Mouse (Mus musculus): ENCODE measurements around the gene Tbx1. TPM values are rescaled to one million over a fixed set of nuclear protein-coding genes. Genes with fewer than 3 reads are reported as not detected.

Tbx1 gene
- polyA plus RNA-seq, 1 experiment from 2014 or later, result 24.3 TPM

DNA sequence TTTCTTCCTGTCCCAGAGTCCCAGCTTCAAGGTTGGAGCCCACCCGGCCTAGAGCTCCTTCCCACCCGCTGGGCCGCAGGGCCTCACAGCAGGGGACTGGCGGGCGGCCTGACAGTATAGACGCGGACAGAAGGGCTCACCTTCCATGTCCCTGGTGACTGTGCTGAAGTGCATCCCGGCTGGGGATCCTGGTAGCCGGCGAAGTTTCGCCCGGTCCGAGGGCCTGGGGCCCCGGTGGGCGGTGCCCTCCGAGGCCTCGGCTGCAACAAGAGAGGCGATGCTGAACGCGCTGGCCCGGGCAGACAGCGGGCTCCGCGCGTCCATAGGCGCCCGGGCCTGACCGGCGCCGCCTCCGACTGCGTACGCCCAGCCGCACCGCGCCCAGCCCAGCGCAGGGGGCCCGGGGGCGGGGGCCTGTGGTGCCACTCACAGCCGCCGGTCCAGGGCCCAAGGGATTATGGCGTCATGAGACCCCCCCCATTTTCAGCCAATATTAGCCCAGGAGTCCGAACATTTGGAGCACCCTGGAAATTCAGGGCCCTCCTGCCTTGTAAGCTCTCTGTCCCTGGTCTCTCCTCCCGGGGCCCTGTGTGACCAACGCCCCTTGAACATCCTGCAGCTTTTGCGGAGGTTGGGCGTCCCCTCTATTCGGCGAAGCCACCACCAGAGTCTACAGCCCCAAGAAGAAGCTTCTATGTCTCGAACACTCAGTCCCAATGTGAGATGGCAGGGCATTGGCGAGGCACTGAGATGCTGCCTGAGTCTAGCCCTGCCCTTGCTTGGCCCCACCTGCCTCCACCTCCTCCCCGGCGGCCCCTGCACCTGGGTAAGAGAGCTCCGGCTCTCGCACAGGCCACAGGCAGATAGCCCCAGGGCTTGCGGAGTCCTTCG is 2.4 kb downstream of the Tbx1 start:
- Histone ChIP-seq H3K27me3 (peaks cover 94% of the 10 kb centered on the region), H3K4me1 (peaks cover 46% of the 10 kb centered on the region), H3K9ac (no peak overlapping the region), H3K9me3 (replicated peaks) (no peaks in the 10 kb centered on the region), H3K36me3 (no peaks in the 10 kb centered on the region), H3K4me2 (replicated peaks) (peak overlapping the region; percentile 75), H3K27ac (replicated peaks) (peak overlapping the region; percentile 58), H3K4me3 (replicated peaks) (peak overlapping the region; percentile 48)
- WGBS, result 4% methylated on average over 57 of the region's 57 CpGs
- peak; percentile 53 for ATAC-seq (ENCODE audit: insufficient number of reproducible peaks, low FRiP score, low TSS enrichment, low read depth)

DNA sequence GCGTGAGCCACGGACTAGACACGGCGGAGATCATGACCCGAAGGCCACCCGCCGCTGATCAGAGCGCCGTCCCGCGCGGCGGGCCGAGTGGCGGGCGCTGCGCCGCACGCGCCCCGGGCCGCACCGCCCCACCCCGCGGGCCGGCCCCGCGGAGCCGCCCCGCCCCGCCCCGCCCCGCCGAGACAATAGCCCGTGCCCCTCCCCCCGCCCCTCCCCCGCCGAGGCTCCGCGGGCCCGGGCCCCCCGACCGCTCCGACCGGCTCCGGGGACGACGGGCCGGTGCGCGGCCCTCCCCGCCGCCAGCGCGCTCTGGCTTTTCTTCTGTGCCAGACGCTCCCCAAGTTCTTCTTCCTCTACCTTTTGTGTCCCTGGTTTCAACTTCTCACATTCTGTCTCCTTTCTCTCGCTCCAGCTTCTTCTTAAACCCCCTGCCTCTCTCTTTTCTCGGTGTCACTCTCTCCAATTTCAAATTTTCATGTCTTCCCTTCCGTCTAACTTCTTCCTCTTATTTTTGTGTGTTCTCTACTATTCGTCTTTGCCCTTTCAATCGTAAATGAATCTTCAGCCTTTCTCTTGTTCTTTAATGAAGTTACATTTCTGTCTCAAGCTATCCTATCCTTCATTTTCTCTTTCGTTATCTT is 3.4 kb downstream of the Tbx1 start:
- peak overlapping the region; percentile 71 for H3K27ac ChIP-seq (replicated peaks)
- no peak for ATAC-seq (ENCODE audit: insufficient number of reproducible peaks, low FRiP score, low TSS enrichment, low read depth)
- WGBS, result 2% methylated on average over 31 of the region's 62 CpGs

DNA sequence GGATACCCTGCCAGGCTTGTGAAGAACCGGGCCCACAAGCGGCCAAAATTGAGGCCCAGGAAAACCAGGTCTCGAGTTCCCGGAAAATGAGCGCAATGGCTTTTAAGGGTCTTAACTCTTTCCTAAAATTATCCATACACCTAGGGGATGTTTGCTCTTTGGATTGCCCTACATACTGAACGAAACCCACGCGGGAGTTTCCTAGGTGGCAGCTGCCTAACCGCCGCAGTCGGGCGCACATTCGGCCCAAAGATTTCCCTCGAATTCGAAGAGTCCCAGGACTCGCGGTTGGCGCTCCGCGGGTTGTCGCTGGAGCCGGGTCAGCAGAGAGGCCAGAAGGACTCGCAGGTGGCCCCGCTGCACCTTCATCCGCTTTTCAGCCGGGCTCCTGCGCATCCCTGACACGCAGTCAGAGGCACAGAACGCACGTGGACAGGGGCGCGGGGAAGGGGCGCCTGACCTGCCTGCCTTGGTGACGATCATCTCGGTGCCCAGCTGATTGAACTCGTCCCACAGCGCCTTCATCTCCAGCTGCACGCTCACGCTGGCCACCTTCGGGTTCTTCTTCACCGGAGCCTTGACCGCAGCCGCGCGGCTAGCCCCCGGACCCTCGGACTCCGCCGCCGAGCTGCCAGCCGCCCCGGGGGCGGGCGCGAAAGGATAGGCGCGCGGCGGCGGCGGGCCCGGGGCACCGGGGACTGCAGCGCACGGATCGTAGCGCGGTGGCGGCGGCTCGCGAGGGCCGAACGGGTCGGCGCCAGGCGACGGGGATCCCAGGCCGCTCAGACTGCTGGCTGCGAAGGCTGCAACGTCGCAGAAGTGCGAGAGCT is 4.2 kb downstream of the Tbx1 start:
- Histone ChIP-seq H3K27me3 (peaks cover 97% of the 10 kb centered on the region), H3K9me3 (replicated peaks) (no peaks in the 10 kb centered on the region), H3K36me3 (no peaks in the 10 kb centered on the region), H3K4me1 (peaks cover 55% of the 10 kb centered on the region), H3K27ac (replicated peaks) (peak overlapping the region; percentile 71), H3K4me2 (replicated peaks) (peak overlapping the region; percentile 75), H3K4me3 (replicated peaks) (peak overlapping the region; percentile 48), H3K9ac (peak overlapping the region; percentile 27)
- no peak for ATAC-seq (ENCODE audit: insufficient number of reproducible peaks, low FRiP score, low TSS enrichment, low read depth)
- WGBS, result 4% methylated on average over 82 of the region's 83 CpGs

More for the DNA sequence above, 3.4 kb downstream of the Tbx1 start:
- Histone ChIP-seq H3K27me3 (peaks cover 97% of the 10 kb centered on the region), H3K4me3 (replicated peaks) (peak overlapping the region; percentile 48), H3K36me3 (no peaks in the 10 kb centered on the region), H3K9me3 (replicated peaks) (no peaks in the 10 kb centered on the region), H3K4me2 (replicated peaks) (peak overlapping the region; percentile 75), H3K9ac (peak overlapping the region; percentile 27), H3K4me1 (peaks cover 55% of the 10 kb centered on the region)

DNA sequence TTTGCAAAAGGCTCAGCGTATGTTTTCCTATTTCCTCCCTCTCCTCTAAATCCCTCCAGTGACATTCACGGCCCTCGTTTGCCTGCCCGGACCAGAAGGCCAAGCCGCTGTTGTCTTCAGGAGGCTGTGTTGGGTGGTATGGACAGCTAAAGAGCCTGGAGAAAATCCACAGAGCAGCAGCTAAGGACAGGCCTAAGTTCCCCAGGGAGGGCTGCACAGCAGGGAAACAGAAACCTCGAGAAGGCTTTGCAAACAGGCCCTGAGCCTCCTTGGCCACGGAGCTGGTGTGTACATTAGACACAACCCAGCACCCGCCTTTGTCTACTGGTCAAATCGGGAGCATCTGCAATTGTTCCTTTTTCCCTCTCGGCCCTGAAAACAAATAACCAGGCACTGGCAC is 4.8 kb downstream of the Tbx1 start:
- H3K4me3 ChIP-seq (replicated peaks), result peak overlapping the region; percentile 48
- peak overlapping the region; percentile 9; the same call in 1 of the 2 replicates for H3K9ac ChIP-seq
- no peaks in the 10 kb centered on the region for H3K36me3 ChIP-seq
- no peaks in the 10 kb centered on the region for H3K9me3 ChIP-seq (replicated peaks)
- H3K4me1 ChIP-seq, result peaks cover 53% of the 10 kb centered on the region
- H3K27ac ChIP-seq (replicated peaks), result no peak overlapping the region
- 23% methylated on average over 10 of the region's 10 CpGs for WGBS
- peak overlapping the region; percentile 75 for H3K4me2 ChIP-seq (replicated peaks)
- peaks cover 97% of the 10 kb centered on the region for H3K27me3 ChIP-seq
- ATAC-seq (ENCODE audit: insufficient number of reproducible peaks, low FRiP score, low TSS enrichment, low read depth), result no peak

DNA sequence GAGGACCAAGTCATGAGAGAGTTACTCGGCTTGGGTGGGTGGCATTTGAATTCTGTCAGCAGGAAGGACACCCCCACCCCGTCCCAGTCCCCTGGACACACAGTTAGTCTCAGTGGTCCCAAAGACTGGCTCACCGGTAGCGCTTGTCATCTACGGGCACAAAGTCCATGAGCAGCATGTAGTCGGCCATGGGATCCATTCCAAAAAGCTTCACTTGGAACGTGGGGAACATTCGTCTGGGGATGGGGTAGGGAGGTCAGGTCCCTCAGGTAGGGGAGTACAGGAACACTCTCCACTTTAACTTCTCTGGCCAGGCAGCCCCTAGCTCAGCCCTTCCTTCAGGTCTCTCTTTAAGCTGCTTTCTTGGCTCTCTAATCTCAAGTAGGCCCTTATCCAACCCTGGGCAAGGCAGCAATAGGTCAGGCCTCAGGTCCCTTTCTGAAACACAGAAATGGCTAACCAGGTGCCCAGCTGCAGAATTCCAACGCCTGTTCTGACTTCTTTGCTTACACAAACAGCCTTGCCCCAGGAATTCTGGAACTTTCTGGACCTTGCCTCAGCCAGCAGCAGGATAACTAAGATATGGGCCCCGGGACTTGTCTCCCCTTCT is 5.5 kb downstream of the Tbx1 start:
- Histone ChIP-seq H3K4me2 (replicated peaks) (peak overlapping the region; percentile 75), H3K27me3 (peaks cover 97% of the 10 kb centered on the region), H3K9me3 (replicated peaks) (no peaks in the 10 kb centered on the region), H3K9ac (no peak overlapping the region), H3K4me1 (peaks cover 47% of the 10 kb centered on the region), H3K27ac (replicated peaks) (no peak overlapping the region), H3K4me3 (replicated peaks) (peak overlapping the region; percentile 48), H3K36me3 (no peaks in the 10 kb centered on the region)
- ATAC-seq (ENCODE audit: insufficient number of reproducible peaks, low FRiP score, low TSS enrichment, low read depth), result no peak
- 49% methylated on average over 10 of the region's 10 CpGs for WGBS

DNA sequence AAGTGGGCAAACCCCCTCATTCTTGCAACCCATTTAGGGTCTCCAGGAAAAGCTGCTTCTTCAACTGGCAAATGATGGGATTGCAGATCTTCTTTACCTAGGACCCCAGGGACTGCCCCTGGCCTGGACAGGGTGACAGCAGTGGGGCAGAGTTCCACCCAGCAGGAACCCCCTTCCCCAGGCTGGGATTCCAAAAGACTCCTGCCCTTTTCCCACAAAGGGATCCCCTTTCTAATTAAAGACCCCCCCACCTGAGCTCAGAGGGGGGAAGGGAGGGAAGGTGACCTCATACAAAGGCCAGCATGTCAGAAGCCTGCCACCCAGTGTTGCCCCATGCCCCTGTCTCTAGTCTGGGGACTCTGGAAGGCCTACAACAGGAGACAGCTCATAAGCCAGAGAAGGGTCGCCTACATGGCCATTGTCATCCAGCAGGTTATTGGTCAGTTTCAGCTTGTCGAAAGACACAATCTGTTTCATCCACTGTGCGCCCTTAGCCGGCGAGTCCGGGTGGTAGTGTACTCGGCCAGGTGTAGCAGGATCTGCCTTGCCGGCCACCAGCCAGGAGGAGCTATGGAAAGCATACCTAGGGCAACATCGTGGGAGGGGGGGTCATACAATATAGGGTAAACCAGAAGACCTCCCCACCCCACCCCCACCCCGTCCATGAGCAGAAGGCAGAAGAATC is 6.7 kb downstream of the Tbx1 start:
- 42% methylated on average over 10 of the region's 10 CpGs for WGBS
- Histone ChIP-seq H3K9me3 (replicated peaks) (no peaks in the 10 kb centered on the region), H3K27ac (replicated peaks) (no peak overlapping the region), H3K4me3 (replicated peaks) (peak overlapping the region; percentile 48), H3K9ac (no peak overlapping the region), H3K36me3 (no peaks in the 10 kb centered on the region), H3K4me1 (peaks cover 42% of the 10 kb centered on the region), H3K4me2 (replicated peaks) (peak overlapping the region; percentile 75), H3K27me3 (peaks cover 94% of the 10 kb centered on the region)
- ATAC-seq (ENCODE audit: insufficient number of reproducible peaks, low FRiP score, low TSS enrichment, low read depth), result no peak

DNA sequence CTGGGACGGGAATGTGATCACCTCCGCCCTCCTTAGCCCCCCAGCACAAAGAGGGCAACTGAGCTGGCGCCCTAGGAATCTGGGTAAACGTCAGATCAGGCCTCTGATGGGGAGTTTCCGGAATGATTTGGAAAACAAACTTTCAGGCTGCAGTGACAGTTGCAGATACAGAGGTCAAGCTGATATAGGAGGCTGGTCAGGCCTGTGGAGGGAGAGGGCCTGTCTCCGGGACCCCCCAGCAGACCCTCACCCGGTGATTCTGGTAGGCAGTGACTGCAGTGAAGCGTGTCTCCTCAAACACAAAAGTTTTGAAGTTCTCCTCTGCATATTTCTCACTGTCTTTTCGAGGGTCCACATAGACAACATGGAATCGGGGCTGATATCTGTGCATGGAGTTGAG is 7.3 kb downstream of the Tbx1 start:
- WGBS, result 49% methylated on average over 10 of the region's 10 CpGs
- Histone ChIP-seq H3K36me3 (no peaks in the 10 kb centered on the region), H3K9ac (no peak overlapping the region), H3K27ac (replicated peaks) (no peak overlapping the region), H3K4me2 (replicated peaks) (peak overlapping the region; percentile 78), H3K9me3 (replicated peaks) (no peaks in the 10 kb centered on the region), H3K27me3 (peaks cover 87% of the 10 kb centered on the region), H3K4me3 (replicated peaks) (peak overlapping the region; percentile 43), H3K4me1 (peaks cover 40% of the 10 kb centered on the region)
- no peak for ATAC-seq (ENCODE audit: insufficient number of reproducible peaks, low FRiP score, low TSS enrichment, low read depth)

DNA sequence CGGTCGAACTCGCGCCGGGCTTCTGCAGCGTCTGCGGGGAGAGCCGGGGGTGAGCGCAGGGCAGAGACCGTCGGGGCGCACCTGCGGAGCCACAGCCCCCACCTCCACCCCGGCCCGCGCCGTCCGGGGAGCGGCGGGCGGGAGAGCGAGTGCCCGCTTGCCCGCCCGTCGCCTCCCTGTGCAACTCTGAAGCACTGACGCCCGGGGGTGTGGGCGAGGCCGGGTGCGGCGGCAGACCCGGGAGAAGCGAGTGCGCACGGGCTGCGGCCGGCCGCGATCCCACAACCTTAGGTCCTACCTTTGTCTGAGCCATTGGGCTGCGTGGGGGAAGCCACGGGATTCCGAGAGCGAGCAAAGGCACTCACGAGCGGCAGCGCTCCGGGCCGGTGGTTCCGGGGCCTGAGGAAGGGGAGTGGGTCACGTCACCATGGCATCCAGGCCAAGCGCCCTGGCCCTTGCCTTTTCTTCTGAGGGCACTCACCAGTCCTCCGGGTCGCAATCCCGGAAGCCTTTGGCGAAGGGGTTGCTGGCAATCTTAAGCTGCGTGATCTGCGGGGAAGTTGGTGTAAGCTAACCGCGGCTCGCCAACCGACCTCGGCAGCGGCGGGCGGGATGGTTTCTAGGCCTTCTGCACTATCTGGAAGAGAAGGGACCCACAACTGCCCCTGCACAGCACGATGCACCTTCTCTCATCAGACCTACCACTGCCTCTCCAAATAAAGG is 7.9 kb downstream of the Tbx1 start:
- Histone ChIP-seq H3K9ac (no peak overlapping the region), H3K4me2 (replicated peaks) (peak overlapping the region; percentile 78), H3K27ac (replicated peaks) (no peak overlapping the region), H3K27me3 (peaks cover 82% of the 10 kb centered on the region), H3K4me3 (replicated peaks) (peak overlapping the region; percentile 43), H3K9me3 (replicated peaks) (no peaks in the 10 kb centered on the region), H3K4me1 (peaks cover 40% of the 10 kb centered on the region), H3K36me3 (no peaks in the 10 kb centered on the region)
- WGBS, result 5% methylated on average over 63 of the region's 67 CpGs
- no peak for ATAC-seq (ENCODE audit: insufficient number of reproducible peaks, low FRiP score, low TSS enrichment, low read depth)

DNA sequence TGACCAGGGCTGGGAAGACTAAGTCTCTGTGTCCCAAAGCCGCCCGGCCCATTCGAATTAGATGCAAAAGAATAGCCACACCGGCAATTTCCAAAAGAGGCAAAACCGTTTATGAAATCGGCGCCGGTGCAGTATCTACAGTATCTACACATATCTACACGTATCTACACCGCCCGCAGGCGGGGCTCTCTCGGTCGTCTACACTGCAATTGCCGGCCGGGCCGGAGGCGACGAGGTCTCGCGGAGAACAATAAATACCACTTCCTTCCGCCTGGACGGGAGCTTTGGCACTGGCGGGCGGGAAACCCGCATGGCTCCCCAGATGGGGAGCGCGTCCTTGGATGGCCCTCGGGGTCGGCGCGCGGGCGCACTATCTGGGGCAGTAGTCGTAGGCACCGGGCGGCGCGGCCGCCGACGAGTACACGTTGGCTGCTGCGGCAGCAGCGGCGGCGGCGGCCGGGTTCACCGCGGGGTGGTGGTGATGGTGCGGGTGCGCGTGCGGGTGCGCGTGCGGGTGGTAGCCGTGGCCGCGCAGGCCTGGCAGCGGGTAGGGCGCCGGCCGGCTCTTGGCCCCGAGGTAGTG is 8.8 kb downstream of the Tbx1 start:
- peak overlapping the region; percentile 78 for H3K4me2 ChIP-seq (replicated peaks)
- no peak for ATAC-seq (ENCODE audit: insufficient number of reproducible peaks, low FRiP score, low TSS enrichment, low read depth)
- H3K27ac ChIP-seq (replicated peaks), result no peak overlapping the region
- 3% methylated on average over 62 of the region's 66 CpGs for WGBS
- H3K4me3 ChIP-seq (replicated peaks), result peak overlapping the region; percentile 43
- H3K9ac ChIP-seq, result peak overlapping the region; percentile 21; the same call in 1 of the 2 replicates
- H3K27me3 ChIP-seq, result peaks cover 76% of the 10 kb centered on the region
- H3K36me3 ChIP-seq, result no peaks in the 10 kb centered on the region
- H3K4me1 ChIP-seq, result peaks cover 39% of the 10 kb centered on the region
- H3K9me3 ChIP-seq (replicated peaks), result no peaks in the 10 kb centered on the region

Measured in embryonic facial prominence, embryonic 15.5 days (tissue).